Mouse (Mus musculus): ENCODE data around the gene Arhgap10.
A peak's percentile ranks its signal among the peaks of the same experiment; 100 is the strongest.

DNA sequence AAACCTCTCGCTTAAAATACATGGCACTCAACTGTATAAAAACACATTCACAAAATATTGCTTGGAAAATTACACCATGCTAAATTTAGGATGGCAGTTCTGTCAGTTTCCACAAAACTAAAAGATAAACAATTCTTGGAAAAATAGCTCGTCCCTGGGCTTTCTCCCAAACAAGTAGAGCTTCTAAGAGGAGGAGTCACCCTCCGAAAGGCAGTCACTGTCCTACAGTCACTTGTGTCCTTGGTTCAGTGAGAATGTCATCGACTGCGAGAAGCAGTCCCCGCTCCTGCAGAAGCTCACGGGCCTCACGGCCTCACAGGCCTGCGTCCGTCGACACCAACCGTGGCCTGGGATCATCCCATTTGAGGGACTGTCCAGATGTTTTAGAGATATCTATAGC lies 40.1 kb downstream of the Arhgap10 start:
- TF ChIP-seq POLR2A (IDR thresholded peaks at IDR 0.05; ENCODE audit: insufficient read depth, low read depth, low read length) (no peak), CTCF (IDR thresholded peaks at IDR 0.05) (no peak), EP300 (IDR thresholded peaks at IDR 0.05; ENCODE audit: insufficient read depth, low read depth, low read length) (0 out of 2 replicates have a peak, but pooled peaks have one; percentile 20)
